Mouse (Mus musculus) cerebellum, adult 9-10 months (tissue): ENCODE measurements around the gene Xpo6.

Experiments
- DNase-seq: peaks from one replicate; pipeline ENCODE4 v3.0.0; 2022

The Xpo6 gene

GRCm38 (mm10) chr7:126191471-126191870 lies 8.8 kb downstream of the Xpo6 start:
- DNase-seq: no peak

- DNase-seq: no peak
Measured at GRCm38 (mm10) chr7:126189517-126189916, 10.8 kb downstream of the Xpo6 start.

- DNase-seq: no peak
Measured at GRCm38 (mm10) chr7:126185999-126186398, 14.3 kb downstream of the Xpo6 start.

GRCm38 (mm10) chr7:126183583-126183982 lies 16.7 kb downstream of the Xpo6 start:
- no peak for DNase-seq

- DNase-seq: no peak
Measured at GRCm38 (mm10) chr7:126181487-126181886, 18.8 kb downstream of the Xpo6 start.

GRCm38 (mm10) chr7:126180956-126181355 lies 19.3 kb downstream of the Xpo6 start:
- DNase-seq: no peak

- no peak for DNase-seq
Measured at GRCm38 (mm10) chr7:126178804-126179203, 21.5 kb downstream of the Xpo6 start.

- no peak for DNase-seq
Measured at GRCm38 (mm10) chr7:126175999-126176398, 24.3 kb downstream of the Xpo6 start.

GRCm38 (mm10) chr7:126175456-126175855 lies 24.8 kb downstream of the Xpo6 start:
- no peak for DNase-seq

- DNase-seq: no peak
Measured at GRCm38 (mm10) chr7:126174863-126175262, 25.4 kb downstream of the Xpo6 start.

- DNase-seq: no peak
Measured at GRCm38 (mm10) chr7:126172001-126172400, 28.3 kb downstream of the Xpo6 start.

- no peak for DNase-seq
Measured at GRCm38 (mm10) chr7:126168584-126168983, 31.7 kb downstream of the Xpo6 start.

- no peak for DNase-seq
Measured at GRCm38 (mm10) chr7:126167426-126167825, 32.9 kb downstream of the Xpo6 start.

GRCm38 (mm10) chr7:126166571-126166970 lies 33.7 kb downstream of the Xpo6 start:
- no peak for DNase-seq

- DNase-seq: no peak
Measured at GRCm38 (mm10) chr7:126158238-126158637, 42.1 kb downstream of the Xpo6 start.

- DNase-seq: no peak
Measured at GRCm38 (mm10) chr7:126155746-126156145, 44.6 kb downstream of the Xpo6 start.

- DNase-seq: no peak
Measured at GRCm38 (mm10) chr7:126154731-126155130, 45.6 kb downstream of the Xpo6 start.

- no peak for DNase-seq
Measured at GRCm38 (mm10) chr7:126152324-126152723, 48.0 kb downstream of the Xpo6 start.

GRCm38 (mm10) chr7:126146156-126146555 lies 54.1 kb downstream of the Xpo6 start:
- DNase-seq: no peak

GRCm38 (mm10) chr7:126144364-126144763 lies 55.9 kb downstream of the Xpo6 start:
- DNase-seq: no peak

- no peak for DNase-seq
Measured at GRCm38 (mm10) chr7:126137850-126138249, 62.5 kb downstream of the Xpo6 start.

GRCm38 (mm10) chr7:126135391-126135790 lies 64.9 kb downstream of the Xpo6 start:
- no peak for DNase-seq

GRCm38 (mm10) chr7:126134634-126135321 lies 65.5 kb downstream of the Xpo6 start:
- no peak for DNase-seq

GRCm38 (mm10) chr7:126127673-126128072 lies 72.6 kb downstream of the Xpo6 start:
- DNase-seq: no peak

- DNase-seq: no peak
Measured at GRCm38 (mm10) chr7:126126502-126126901, 73.8 kb downstream of the Xpo6 start.
